Mouse (Mus musculus): ENCODE data around the gene Canx. TPM values are rescaled to one million over a fixed set of nuclear protein-coding genes. Genes with fewer than 3 reads are reported as not detected.

The Canx gene
- polyA plus RNA-seq, 1 experiment from 2014 or later: 731 TPM

DNA sequence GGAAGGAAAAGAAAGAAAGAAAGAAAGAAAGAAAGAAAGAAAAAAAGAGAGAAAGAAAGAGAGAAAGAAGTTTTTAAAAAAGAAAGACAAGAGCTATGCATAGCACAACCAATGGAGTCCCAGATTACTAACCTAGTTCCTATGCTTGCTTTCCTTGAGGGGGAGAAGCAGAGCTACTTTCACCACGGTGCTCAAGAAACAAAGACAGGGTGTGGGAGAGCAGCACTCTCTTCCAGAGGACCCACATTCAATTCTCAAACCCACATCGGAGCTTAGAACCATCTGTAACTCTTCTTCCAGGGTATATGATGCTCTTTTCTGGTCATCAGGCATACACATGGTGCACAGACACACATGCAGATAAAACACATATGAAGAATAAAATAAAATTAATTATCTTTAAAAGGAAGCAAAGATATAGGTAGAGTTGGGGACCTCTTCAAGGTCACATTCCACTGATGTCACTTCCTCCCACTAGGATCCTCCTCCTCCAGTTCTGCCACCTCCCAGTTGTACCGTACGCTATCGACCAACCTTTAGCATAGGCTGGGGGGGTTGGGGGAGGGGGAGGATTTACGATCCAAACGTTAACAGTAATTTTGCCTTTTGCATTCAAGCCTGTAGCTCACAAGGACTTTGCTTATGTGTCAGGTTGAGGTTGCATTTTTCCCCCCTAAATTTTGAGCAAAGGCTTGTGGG lies 76.9 kb downstream of the Canx start:
- Histone ChIP-seq H3K4me3 (ENCODE audit: inconsistent target) (no peak overlapping the region), H3K27ac (no peak overlapping the region), H3K36me3 (ENCODE audit: inconsistent target) (no peaks in the 10 kb centered on the region), H3K79me2 (ENCODE audit: inconsistent target) (no peaks in the 10 kb centered on the region)
- WGBS (ENCODE audit: missing documents): 91% methylated on average over 7 of the region's 7 CpGs

DNA sequence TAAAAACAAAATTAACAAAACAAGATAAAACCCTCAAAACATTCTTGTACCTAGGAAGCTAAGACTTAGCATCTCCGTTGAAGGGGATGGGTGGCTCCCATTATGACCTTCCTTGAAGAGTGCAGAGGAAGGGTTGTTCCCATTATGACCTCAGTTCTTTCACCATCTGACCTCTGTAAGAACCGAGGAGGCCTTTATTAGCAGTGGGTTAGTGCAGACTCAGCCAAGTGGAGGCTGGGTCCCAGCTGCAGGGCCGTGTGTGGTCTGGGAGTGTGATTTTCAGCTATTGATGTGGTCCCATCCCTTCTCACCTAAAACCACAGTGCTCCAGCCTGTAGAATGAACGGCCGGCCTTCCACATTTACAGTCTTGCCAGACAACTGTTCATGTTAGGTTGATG lies 80.2 kb downstream of the Canx start:
- WGBS (ENCODE audit: missing documents): 86% methylated on average over 4 of the region's 5 CpGs
- Histone ChIP-seq H3K4me3 (ENCODE audit: inconsistent target) (no peak overlapping the region), H3K36me3 (ENCODE audit: inconsistent target) (no peaks in the 10 kb centered on the region), H3K79me2 (ENCODE audit: inconsistent target) (no peaks in the 10 kb centered on the region), H3K27ac (peak overlapping the region; percentile 62; the same call in 1 of the 2 replicates)

Other genes with a start within 250 kb of the Canx start
- gene Tbc1d9b, start 194.3 kb downstream of the Canx start, polyA plus RNA-seq (2018): 44.0 to 64.7 TPM (median 64.2 TPM) in 3 replicates
- 2.3 to 4.9 TPM (median 2.4 TPM) in 3 replicates for gene Mrnip, start 151.2 kb downstream of the Canx start, polyA plus RNA-seq (2018)
- 491 to 809 TPM (median 572 TPM) in 3 replicates for gene Sqstm1, start 114.8 kb downstream of the Canx start, polyA plus RNA-seq (2018)
- 34.3 to 55.7 TPM (median 49.2 TPM) in 3 replicates for gene Mgat4b, start 114.8 kb downstream of the Canx start, polyA plus RNA-seq (2018)
- 6.5 to 23.2 TPM (median 6.5 TPM) in 3 replicates for gene Ltc4s, start 87.1 kb downstream of the Canx start, polyA plus RNA-seq (2018)
- 9.9 to 14.8 TPM (median 12.5 TPM) in 3 replicates for gene Maml1, start 33.4 kb downstream of the Canx start, polyA plus RNA-seq (2018)
- not detected in 3 replicates for gene Cby3, start 28.8 kb upstream of the Canx start, polyA plus RNA-seq (2018)
- gene Hnrnph1, start 51.3 kb upstream of the Canx start, polyA plus RNA-seq (2018): 98.4 to 136 TPM (median 136 TPM) in 3 replicates
- 37.9 to 75.9 TPM (median 39.7 TPM) in 3 replicates for gene Rufy1, start 105.5 kb upstream of the Canx start, polyA plus RNA-seq (2018)